Mouse (Mus musculus): Measurements from ENCODE around the gene Musk.

GRCm38 (mm10) chr4:58253410-58253809, 32.4 kb upstream of the Musk start:
- TF ChIP-seq POLR2A (IDR thresholded peaks at IDR 0.05; ENCODE audit: insufficient read length, low read depth) = no peak
- TF ChIP-seq USF1 (IDR thresholded peaks at IDR 0.05; ENCODE audit: low read depth) = no peak
- TF ChIP-seq REST (IDR thresholded peaks at IDR 0.05; ENCODE audit: insufficient read depth, insufficient read length) = no peak
- no peak for TF ChIP-seq TCF12 (IDR thresholded peaks at IDR 0.05; ENCODE audit: insufficient read depth, poor library complexity, severe bottlenecking)
- TF ChIP-seq TCF3 (IDR thresholded peaks at IDR 0.05; ENCODE audit: insufficient read length, low read depth) = no peak

Measured in myocyte (in vitro differentiated cells).